Mouse (Mus musculus): Measurements from ENCODE around the gene Gm4707.
"Not testable (repeated sequence)": the region's sequence is repeated elsewhere in the genome, so short reads cannot be mapped to it uniquely, and the experiment has no call there.

Gm4707 gene

DNA sequence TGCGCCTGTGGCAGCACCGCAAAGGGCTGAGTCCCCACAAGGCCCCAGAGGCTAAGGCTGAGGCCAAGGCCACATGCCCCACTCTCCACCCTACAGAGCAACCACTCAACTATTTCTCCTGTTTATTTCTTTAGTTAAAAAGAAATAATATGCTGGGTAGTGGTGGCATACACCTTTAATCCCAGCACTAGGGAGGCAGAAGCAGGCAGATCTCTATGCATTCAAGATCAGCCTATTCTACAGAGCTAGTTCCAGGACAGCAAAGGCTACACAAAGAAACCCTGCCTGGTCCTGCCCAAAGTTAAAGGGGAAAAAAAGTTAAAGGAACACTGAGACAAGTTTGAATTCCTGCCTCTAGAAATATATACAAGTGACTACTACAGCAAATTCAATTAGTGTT is at the start of gene Gm4707:
Gene Gm4707 (minus strand): TSS at position 101 of the 400 bp plus-strand sequence.
- DNase-seq (ENCODE audit: low read depth) = no peak

DNA sequence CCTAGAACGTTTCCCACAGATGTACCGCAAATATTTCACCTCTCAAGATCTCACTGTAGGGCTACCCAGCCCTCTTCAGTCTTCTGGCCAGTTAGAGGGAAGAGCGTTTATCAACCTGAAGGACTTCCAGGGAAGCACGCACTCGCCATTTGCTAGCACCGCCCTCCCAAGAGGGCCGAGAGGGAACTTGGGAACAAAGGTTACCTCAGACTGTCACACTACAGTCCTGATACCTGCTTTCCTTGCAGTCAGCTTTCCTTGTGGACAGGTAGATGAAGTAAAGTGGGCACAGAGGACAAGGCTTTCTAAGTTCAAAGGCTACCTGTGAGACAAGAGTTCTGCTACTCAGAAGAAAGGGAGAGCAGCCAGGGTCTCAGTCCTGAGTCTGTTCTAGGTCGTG is 47.1 kb upstream of the Gm4707 start:
- DNase-seq (ENCODE audit: low read depth) = no peak

DNA sequence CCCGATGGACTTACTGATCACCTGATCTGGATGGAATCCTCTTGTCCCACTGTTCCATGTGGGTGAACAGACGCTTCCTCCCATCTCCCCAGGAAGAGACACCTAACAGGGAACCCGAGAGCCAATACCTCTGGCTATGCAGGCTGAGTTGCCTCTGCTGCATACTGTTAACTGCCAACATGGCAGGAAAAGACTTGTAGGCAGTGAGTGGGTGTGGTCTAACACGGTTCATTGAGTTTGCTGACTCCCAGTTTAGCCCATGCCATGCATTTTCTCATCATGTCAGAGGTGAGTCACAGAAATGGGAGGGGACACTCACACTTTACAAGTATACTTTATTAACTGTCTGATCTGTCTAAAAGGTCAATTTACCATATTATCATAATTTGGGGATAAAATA is 36.1 kb upstream of the Gm4707 start:
- DNase-seq (ENCODE audit: low read depth) = no peak

DNA sequence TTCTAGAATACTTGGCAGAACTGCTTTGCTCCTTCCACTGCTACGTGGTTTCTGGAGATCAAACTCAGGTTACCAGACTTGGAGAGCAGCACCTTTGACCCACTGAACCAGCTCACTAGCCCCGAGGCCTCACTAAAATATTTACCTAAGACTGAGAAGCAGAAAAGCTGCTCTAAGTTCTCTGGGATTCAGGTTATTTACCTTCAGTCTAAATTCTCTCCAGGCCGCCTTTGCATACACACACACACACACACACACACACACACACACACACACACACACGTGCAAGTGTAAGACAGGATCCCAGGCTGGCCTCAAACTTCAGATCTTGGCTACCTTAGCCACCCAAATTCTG is 31.6 kb upstream of the Gm4707 start:
- DNase-seq (ENCODE audit: low read depth) = no peak

DNA sequence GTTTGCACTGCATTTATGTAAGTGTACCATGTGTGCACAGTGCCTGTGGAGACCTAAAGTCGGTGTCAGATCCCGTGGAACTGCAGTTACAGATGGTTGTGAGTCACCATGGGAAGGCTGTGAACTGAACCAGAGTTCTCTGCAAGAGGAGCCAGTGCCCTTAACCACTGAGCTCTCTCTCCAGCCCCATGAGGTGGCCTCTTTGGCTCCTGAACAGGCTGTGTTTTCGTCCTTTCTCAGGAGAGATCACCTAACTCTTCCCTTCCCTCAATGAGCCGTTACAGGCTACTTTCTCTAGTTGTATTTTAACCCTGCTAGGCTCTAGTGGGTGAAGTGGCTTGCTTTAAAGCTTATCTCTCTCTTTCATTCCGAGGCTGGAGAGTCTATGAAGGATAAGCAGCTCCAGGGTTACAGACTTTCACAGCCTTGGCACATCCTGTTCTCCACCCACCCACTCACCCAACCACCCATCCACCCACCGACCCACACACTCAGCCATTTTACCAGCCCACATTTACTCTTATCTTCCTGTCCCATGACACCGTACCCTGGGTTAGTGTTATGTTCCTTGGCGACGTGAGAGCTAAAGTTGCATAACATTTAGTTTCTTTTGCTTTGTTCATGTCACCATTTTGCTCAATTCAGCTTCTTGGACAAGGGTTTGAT is 31.1 kb upstream of the Gm4707 start:
- peak; percentile 36 for DNase-seq (ENCODE audit: low read depth)

DNA sequence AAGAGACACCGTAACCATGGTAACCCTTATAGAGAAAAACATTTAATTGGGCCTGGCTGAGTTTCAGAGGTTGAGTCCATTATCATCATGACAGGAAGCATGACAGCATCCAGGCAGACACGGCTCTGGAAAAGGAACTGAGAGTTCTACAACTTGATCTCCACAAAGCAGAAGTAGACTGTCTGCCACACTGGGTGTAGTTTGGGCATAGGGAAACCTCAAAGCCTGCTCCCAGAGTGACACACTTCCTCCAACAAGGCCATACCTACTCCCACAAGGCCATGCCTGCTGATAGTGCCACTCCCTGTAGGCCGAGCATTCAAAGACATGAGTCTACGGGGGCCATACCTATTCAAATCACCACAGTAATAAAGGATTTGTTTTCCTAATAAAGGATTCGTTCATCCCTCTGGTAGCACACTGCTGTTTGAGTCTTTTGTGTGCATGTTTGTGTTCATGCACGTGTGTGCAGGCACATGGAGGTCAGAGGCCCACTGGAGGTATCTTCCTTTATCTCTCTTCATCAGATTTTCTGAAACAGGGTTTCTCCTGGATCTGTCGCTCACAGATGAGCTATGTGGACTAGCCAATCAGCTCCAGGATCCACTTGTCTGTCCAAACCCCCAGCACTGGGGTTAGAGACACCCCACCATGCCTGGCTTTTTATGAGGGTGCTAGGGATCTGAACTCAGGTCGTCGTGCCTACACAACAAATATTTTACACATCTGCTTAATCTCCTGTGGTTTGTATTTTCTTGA is 30.2 kb upstream of the Gm4707 start:
- DNase-seq (ENCODE audit: low read depth) = peak; percentile 37

DNA sequence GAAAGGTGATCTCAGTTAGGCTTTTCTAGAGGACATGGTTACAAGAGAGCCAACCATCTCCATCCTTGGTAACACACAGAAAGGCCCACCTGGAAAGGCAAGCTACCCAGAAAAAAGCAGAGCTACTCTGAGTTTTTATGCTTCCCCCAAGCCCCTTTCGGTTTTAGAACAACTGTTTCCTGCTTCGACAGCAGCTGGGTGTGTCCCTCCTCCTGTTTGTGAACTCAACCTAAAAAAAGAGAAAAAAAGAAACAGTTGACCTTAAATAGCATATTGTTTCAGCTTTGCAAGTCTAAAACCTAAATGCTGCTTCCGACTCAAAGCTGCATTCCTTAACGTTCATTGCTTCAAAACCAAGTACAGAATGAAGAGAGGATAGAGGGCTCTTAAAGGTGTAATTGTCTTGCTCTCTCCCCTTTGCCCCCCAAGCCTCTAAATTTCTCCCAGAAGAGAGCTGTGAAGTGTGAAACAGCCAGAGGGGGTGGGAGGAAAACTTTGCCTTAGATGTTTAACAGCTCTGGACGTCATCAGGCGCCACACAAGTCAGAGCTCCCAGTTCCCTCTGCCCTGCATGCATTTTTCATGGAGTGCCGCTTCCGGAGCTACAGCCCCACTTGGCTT is 26.6 kb upstream of the Gm4707 start:
- no peak for DNase-seq (ENCODE audit: low read depth)

DNA sequence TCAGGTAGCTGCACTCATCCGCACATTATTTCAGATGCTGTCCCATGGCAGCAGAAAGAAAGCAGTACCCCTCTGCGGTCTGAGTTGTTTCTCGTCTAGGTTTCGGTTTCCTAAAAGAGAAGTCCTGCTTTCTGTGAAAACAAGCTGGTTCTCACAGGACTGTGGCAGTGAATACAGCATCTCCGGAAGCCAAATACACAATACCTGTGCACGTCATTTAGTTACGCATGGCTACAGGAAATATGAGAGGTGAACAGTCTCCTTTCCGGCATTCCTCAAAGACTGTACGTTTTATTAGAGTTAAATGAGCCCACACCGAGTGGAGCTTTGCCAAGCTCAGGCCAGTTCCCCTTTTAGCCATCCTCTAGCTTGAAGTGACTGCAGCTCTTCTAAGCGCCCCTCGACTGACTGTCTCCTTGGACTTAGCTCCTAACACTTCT is 26.1 kb upstream of the Gm4707 start:
- no peak for DNase-seq (ENCODE audit: low read depth)

DNA sequence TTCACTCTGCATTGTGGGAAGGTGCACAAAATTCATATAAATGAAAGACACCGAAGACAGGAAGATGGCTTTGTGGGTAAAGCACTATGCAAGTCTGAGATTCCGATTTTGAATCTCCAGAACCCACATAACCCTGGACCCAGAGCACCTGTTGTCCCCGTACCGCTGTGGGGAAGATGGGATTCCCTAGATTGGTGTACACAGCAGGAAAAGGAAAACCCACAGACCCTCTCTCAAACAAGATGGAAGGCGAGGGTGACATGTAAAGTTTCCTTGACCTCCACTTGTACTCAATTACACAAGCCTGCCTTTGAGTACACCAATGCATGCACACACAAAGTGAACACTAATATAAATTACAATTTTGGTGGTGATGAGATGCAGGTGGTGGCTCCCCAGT is 25.0 kb upstream of the Gm4707 start:
- DNase-seq (ENCODE audit: low read depth) = no peak

DNA sequence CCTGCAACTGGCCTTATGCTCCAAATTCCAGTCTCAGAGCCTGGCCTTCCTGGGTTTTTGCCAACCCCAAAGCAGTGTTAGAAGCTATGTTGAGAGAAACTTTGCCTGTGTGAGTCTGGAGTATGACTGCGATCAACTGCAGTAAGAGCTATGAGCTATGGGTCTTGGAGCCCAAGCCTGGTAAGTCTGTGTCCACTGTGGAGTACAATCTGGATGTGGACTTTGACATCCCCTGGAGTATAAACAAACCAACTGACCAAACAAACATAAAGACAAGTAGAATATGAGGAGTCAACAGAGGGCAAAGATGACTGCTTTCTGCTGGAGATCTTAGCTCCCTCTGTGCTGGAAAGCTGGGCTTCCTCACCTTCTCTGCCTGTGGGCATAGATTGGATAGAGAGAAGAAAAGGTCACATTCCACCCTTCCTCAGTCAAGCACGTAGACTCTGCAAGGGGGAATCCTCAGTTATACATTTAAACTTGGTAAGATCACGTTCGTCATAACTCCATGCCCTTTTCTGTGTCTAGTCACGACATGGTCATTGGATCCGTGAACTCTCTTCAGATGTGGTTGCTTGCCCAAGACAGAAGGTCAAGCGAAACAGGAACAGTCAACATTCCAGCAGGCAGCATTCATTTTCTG is 23.8 kb upstream of the Gm4707 start:
- no peak for DNase-seq (ENCODE audit: low read depth)

DNA sequence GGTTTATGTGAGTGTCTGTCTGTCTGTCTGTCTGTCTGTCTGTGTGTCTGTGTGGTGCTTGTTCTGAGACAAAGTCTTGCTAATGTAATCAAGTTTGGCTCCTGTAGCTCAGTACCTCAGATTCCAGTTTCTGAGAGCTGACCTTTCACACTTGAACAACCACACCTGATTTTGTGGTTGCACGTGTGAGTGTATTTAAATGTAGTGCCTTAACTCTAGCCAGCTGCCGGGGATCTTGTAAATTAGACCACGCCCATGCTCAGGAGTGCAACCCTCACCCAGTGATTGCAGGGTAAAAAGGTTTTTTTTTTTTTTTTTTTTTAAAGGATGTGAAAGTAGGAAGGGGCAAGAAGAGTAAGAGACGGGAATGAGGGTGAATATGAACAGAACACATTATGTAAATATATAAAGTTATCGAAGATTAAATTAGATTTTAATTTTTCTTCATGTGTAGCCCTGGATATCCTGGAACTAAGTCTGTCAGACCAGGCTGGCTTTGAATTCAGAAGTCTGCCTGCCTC is 19.7 kb upstream of the Gm4707 start:
- no peak for DNase-seq (ENCODE audit: low read depth)

DNA sequence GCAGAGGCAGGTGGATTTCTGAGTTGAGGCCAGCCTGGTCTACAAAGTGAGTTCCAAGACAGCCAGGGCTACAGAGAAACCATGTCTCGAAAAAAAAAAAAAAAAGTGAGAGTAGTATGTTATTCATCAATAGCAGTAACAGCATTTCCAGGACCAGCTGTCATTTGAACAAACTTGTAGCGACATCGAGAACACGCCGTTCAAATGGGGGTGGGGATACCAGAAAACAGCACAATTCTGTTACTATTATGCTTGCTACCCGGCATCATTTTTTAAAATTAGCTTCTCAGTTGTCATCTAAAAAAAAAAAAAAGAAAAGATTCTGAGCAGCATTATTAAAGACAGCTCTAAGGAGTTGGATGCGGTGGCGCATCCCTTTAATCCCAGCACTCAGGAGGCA is 17.8 kb upstream of the Gm4707 start:
- DNase-seq (ENCODE audit: low read depth) = no peak

DNA sequence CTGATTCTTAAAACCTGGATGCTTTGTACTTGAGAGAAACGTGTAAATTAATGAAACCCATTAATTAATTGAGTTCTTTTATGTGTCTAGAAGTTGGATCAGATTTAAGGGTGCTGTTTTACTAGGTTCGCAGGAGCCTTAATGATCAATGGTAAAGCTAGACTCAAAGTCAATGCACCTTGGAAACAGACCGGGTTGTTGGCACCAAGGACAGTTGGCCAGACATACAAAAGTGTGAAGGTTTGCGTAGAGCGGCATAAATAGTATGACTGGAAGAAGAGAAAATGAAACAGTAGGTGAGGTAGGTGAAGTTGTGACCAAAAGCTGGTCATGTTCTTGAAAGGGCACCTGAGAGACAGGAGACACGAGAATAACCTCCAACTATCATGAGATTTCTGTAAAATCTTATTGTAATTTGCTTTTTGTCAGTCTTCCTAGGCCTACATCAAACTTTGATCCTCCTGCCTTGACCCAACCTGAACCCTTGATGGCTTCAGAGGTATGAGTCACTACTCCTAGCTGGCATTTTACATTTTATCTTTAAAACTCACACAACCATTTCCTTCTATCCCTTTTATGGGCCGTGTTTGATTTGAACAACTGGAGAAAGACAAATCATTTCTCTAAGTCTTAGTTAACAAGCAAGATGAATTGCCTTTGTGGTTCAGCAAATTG is 16.8 kb upstream of the Gm4707 start:
- DNase-seq (ENCODE audit: low read depth) = no peak

DNA sequence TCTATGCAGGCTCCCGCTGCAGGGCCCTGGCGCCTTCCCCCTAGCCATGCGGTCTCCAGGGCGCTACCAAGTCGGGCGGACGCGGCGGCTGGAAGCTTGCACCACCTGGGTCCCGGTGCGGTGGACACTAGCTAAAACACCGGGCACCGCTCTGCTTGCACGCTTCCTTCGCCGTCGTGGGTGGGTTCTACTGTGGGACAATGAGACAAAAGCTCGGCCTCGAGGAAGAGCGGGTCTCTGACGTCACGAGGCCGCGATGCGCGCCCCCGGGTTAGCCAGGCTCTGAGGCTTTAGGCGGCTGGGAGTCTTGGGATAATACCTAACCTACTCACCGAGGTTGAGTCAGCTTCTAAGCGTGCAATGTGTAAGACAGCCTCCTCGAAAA is 16.0 kb upstream of the Gm4707 start:
- DNase-seq (ENCODE audit: low read depth) = peak; percentile 37

DNA sequence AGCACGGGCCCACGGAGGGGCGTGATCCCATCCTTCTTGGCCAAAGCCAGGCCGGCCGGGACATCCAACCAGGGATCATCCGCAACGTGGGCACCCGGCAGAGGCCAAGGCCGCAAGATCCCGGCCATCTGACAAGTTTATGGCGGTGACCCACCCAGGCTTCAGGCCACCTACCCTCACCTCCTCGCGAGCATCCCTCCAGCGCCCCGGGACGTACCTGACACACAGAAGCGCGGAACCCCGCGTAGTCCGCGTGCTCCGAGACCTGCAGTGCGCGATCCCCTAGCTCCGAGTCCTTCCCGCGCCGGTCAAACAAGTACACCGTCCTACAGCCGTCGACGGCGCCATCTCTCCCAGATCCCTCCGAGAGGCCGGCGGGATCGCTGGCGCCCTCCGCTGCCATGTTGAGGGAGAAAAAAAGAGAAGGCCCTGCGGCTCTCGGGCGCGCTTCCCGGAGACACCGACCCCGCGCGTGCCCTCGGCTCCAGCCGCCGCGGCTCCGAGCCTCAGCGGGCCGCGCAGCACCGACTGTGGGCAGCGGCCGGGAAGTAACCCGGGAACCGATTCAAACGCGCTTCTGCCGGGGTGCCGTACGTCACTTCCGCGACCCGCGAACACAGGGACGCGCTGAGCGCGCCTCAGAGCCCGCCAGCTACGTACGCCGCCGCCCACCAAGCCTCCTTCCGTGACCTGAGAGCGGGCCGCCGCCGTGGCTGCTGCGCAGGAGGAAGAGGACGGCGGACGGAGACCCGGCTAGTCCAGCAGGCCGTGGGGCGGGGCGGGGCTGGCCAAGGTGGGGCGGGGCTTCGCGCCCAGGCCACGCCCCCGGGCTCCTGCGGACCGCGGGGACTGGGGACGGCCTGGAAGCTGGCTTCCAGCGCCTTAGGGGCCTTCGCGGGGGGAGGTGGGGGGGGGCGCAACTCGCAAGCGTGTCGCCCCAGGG is 15.3 kb upstream of the Gm4707 start, which contains the start of gene Smchd1:
Gene Smchd1 (minus strand): TSS at position 582 of the 943 bp plus-strand sequence.
- DNase-seq (ENCODE audit: low read depth) = peak; percentile 85

DNA sequence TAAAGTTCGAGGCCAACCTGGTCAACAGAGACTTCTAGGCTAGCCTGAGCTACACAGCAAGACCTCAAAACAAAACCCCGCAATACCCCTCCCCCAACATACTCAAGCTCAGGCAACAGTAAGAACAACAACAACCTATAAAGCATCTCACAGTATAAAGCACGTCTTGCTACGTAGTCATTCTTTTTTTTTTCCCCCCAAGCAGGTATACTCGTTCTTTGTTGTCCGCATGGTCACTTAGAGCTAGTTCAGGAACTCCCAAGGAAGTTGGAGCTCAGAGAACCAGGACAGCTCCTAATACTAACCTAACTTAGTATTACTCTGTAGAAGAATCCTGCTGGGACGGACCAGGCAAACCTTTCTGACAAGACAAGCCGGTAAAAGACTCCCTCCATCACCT is 14.4 kb upstream of the Gm4707 start:
- DNase-seq (ENCODE audit: low read depth) = no peak

DNA sequence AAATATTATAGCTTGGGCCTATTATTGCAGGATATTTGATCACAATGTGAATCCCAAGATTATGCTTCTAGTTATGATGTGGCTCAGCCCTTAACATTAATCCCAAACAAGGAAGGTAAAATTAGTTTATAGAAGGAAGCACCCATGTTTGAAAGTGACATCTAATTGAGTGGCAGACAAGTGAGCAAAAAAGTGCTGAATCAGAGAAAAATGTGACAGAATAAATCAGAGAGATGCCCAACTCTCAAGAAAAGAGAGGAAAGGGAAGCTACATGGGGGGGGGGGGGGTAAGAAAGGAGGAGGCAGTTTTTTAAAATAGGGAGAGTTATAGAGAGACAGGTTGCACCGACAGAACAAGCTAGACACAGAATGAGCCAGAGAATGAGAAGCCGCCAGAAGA is 11.5 kb upstream of the Gm4707 start:
- no peak for DNase-seq (ENCODE audit: low read depth)

DNA sequence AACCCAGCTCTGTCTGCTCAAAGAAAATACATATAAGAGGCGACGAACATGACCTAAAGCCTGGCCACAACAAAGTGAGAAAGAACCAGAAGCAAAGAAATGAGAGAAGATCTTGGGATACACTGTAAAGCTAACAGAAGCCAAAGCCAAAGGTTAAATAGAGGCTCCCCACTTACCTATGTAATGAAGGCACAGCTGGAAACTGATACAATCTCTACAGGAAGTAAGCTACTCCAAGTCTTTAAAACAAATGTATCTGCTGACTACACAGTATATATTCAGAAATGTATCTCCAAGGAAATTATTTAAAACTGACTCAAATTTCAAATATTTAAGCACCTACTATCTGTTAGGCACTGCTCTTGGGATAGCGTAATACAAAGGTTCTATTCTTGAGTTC is 594 bp upstream of the Gm4707 start:
- no peak for DNase-seq (ENCODE audit: low read depth)

DNA sequence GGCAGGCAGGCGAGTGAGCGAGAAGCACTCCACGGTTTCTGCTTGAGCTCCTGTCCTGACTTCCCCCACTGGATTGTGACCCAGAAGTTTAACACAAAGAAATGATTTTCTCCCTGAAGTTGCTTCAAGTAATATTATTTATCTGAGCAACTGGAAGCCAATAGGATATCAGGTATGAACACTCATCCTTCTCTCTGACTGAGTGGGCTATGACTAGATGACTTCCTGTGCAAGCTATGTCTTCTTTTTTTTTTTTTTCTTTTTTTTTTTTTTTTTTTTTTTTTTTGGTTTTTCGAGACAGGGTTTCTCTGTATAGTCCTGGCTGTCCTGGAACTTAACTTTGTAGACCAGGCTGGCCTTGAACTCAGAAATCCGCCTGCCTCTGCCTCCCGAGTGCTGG is 2.4 kb downstream of the Gm4707 start:
- DNase-seq (ENCODE audit: low read depth) = not testable (repeated sequence)

DNA sequence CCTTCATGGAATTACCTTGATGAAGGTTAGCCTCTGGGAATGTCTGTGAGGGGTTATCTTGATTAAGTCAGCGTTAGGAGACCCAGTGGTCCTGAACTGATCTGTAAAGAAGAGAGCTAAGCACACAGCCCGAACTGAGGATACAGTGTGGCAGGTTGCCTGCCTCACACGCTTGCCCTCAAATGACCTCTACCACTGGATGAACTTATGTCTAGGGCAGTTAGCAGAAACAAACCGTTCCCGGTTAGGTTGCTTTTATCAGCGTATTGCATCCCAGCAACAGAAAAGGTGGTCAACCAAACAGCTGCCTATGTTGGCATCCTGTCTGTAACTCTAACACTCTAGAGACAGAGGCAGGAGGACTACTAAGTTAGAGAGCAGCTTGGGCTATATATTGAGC is 14.5 kb downstream of the Gm4707 start:
- no peak for DNase-seq (ENCODE audit: low read depth)

DNA sequence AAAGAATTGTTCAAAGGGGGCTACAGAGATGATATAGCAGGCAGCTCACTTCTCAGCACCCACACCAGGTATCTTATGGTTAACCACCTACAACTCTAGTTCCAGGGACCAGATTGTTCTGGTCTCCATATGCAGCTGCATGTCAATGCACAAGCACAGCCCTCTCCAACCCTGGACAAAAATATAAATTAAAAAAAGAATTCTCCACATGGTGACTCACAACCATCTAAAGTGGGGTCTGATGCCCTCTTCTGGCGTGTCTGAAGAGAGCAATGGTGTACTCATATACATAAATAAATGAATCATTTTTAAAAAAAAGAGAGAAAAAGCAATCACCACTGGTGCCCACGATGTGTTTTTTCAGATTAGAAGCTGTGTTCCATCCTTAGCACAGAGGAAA is 15.0 kb downstream of the Gm4707 start:
- DNase-seq (ENCODE audit: low read depth) = no peak
